Mouse (Mus musculus): ENCODE data around the gene Dmgdh.

Dmgdh gene

DNA sequence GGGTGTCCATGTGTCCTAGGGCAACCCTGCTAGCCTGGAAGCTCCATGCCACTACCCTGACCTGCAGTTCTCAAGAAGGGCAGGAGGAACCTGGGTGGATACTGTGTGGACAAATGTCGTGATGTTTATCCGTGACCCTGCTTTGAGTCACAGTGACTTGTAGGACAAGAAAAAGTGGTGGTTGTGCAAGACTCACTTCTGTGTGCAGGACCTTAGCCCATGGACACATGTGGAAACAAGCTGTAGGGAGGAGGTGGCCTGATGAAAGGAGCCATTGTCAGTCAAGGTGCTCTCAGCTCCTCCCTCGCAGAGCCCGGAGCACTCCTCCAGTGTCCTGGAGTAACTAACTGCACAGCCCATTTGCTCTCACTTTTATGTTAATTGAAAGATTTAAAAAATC lies 31.5 kb downstream of the Dmgdh start:
- in situ Hi-C loops (cut with MboI, MseI), result no loop called here

- in situ Hi-C loops (cut with MboI, MseI), result no loop called here
Measured at GRCm38 (mm10) chr13:93707271-93707670, 33.0 kb downstream of the Dmgdh start.

- in situ Hi-C loops (cut with MboI, MseI), result no loop called here
Measured at GRCm38 (mm10) chr13:93710325-93710724, 36.1 kb downstream of the Dmgdh start.

DNA sequence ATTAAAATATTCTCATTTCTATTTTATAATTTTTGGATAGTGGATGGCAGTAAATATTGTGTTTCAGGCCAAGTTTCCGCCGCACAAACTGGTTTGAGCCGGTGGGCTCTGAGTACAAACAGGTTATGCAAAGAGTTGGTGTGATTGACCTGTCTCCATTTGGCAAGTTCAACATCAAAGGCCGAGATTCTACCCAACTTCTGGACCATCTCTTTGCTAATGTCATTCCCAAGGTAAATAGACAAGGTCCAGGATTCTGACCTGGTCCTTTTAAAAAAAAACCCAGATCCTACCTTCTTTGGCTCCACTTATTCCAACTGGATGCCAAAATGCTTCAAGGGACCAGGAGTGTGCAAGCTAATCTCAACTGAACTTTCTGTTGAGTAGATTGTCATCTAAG lies 37.0 kb downstream of the Dmgdh start:
- in situ Hi-C loops (cut with MboI, MseI), result no loop called here

DNA sequence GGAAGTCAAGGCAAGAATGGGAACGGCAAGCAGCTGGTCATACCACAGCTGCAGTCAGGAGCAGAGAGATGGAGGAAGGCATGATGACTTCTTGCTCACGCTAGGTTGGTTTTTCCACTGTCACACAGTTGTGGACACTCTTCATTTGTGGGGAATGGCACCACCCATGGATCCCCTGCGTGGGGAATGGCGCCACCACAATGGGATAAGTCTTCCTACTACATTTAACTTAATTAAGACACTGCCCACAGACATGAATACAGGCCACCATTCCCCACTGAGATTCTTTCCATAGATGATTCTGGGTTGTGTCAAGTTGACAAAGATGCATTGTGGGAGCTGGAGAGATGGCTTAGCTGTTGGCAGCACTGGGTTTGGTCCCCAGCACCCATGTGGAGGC lies 38.1 kb downstream of the Dmgdh start:
- in situ Hi-C loops (cut with MboI, MseI), result no loop called here

DNA sequence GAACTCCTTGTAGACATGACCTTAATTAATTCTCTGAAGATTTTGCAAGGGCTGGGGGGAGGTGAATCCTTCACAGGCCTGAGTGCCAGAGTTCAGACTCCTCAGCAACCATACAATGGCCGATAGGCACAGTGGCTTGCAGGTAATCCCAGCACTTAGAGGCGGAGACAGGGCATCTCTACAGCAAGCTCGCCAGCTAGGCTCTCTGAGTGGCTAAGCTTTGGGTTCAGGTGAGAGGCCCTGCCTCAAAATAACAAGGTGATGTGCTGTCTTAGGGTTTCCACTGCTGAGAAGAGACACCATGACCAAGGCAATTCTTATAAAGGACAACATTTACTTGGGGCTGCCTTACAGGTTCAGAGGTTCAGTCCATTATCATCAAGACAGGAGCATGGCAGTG lies 39.6 kb downstream of the Dmgdh start:
- in situ Hi-C loops (cut with MboI, MseI), result no loop called here

- in situ Hi-C loops (cut with MboI, MseI), result no loop called here
Measured at GRCm38 (mm10) chr13:93717113-93717512, 42.9 kb downstream of the Dmgdh start.

- in situ Hi-C loops (cut with MboI, MseI), result no loop called here
Measured at GRCm38 (mm10) chr13:93718948-93719347, 44.7 kb downstream of the Dmgdh start.

GRCm38 (mm10) chr13:93721916-93722315 lies 47.7 kb downstream of the Dmgdh start:
- in situ Hi-C loops (cut with MboI, MseI), result no loop called here

DNA sequence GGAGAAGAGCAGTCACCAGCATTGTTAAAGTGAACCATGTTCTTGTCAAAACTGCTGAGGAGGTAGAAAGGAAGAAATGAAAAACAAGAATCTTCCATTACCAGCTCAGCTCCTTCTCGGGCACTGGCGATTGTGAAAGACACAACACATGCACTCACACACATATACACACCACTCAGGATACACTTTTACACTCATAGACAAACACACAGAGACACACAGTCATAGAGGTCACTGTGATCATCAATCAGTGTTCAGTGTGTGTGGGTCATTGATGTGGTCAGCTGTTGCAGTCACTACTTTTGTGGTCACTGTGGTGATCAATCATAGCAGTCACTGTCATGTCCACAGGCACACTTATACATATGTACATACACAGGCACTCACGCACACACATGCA lies 49.2 kb downstream of the Dmgdh start:
- in situ Hi-C loops (cut with MboI, MseI), result no loop called here

DNA sequence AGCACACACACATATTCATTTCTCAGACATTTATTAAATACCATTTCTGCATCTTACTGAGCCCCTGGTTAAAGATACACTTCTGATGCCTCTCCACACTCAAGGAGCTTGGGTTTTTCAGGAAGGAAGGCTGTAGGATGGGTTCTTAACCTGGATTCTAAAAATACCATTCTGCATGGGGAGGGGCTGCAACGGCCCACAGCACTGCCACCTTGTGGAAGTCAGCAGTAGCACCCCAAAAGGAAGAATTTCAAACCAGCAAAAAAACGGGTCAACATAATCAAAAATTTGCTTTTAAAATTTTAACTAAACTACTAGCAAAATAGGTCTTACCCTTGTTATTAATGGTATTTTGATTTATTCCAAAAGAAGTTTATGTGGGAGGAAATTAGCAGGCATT lies 50.0 kb downstream of the Dmgdh start:
- in situ Hi-C loops (cut with MboI, MseI), result no loop called here

DNA sequence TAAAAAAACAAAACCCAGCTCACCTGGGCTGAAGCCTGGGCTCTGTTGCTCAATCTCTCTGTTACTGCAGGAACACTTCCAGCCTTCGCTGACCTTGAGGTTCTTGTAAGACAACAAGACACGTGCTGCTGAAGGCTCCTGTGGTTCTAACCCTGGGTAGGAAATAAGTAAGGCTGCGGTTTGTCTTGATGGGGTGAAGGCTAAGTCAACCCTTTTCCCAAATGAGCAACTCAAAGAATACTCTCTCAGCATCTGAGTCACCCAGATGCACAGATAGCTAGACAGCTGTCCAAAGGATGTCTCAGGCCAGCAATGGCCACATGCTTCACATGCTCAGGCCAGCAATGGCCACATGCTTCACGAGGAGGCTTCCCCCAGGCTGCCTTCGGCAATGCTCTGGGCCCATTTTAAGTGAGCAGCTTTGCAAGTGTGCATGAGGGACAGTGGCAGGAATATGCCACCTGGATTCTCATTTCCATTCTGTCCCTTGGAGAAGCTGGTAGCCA lies 61.0 kb downstream of the Dmgdh start:
- in situ Hi-C loops (cut with MboI, MseI), result no loop called here

DNA sequence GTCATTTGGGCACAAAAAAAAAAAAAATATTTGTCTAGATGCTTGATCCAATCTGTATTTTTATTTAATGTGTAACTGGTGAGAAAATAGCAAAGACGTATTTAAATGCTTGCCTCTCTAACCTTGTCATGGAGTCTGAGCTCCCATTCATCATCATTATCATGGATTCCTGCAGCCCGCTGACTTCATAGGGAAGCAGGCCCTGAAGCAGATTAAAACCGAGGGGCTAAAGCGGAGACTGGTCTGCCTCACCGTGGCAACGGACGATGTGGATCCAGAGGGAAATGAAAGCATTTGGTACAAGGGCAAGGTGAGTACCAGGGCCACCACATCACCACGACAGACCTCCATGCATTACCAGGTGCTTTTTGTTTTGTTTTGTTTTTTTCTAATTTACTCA lies 69.9 kb downstream of the Dmgdh start:
- in situ Hi-C loops (cut with MboI, MseI), result no loop called here

GRCm38 (mm10) chr13:93752597-93753400 lies 78.6 kb downstream of the Dmgdh start:
- in situ Hi-C loops (cut with MboI, MseI), result loop anchor here (10.0 to 25.0 kb wide), 2 partner anchors 498 to 1010 kb away; no protein-coding TSS in a partner anchor

DNA sequence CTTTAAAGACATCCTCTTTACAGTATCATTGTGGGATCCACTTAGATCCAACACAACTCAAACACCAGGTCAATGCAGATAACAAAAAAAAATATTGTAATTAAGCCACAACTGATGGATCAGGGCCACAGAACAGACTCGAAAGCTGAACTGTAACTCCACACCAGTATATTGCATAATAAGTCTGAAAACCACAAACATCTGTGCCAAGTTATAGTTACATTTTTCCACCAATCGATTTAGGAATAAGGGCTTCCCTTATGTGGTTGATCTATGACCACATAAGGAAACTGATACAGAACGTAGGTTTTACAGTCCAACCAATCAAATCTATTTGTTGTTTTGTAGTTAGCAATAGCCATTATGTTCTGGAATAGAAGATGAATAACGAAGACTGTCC lies 80.9 kb downstream of the Dmgdh start:
- in situ Hi-C loops (cut with MboI, MseI), result loop anchor here (10.0 to 25.0 kb wide), 2 partner anchors 500 to 1007 kb away; no protein-coding TSS in a partner anchor

- in situ Hi-C loops (cut with MboI, MseI), result loop anchor here (10.0 to 25.0 kb wide), 2 partner anchors 502 to 1006 kb away; no protein-coding TSS in a partner anchor
Measured at GRCm38 (mm10) chr13:93756674-93757073, 82.4 kb downstream of the Dmgdh start.

- in situ Hi-C loops (cut with MboI, MseI), result loop anchor here (10.0 to 25.0 kb wide), 2 partner anchors 503 to 1005 kb away; no protein-coding TSS in a partner anchor
Measured at GRCm38 (mm10) chr13:93757514-93757913, 83.3 kb downstream of the Dmgdh start.

DNA sequence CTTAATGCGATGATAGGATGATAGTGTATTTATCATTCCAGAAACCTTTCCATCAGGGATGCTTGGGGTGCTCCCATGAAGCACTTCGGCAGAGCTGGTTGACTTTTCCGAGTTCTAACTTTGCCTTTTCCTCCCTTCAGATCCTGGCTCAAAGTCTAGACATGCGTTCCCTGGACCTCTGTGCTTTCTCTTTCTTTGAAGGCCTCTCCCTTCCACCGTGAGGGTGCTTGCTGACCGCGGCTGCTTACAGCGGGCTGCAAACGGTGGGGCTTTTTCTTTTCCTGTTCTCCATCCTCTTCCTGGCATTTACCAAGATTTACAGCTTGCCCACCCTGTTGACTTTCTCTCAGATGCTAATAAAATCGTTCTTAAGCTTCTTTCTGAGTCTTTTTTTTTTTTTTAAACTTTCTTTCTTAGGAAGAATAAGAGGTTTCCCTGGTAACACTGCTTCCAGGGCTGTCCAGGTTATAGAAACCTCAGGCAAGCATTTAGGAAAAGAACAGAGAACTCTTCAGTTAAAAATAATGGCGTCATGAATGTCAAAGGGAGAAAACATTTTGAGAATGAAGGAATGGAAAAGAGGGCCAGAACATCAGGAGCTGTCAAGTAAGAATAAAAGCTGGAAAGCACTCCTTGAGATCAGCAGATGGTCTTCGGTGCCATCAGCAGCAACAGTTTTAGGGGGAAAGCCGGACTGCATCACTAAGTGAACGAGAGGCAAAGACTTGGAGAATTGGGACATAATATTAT lies 84.1 kb downstream of the Dmgdh start:
- in situ Hi-C loops (cut with MboI, MseI), result loop anchor here (10.0 to 25.0 kb wide), 2 partner anchors 504 to 1004 kb away; no protein-coding TSS in a partner anchor

GRCm38 (mm10) chr13:93761831-93762230 lies 87.6 kb downstream of the Dmgdh start:
- in situ Hi-C loops (cut with MboI, MseI), result loop anchor here (25.0 kb wide), 1 partner anchor 1000 kb away; no protein-coding TSS in a partner anchor

- in situ Hi-C loops (cut with MboI, MseI), result loop anchor here (25.0 kb wide), 1 partner anchor 999 kb away; no protein-coding TSS in a partner anchor
Measured at GRCm38 (mm10) chr13:93762879-93763278, 88.6 kb downstream of the Dmgdh start.

DNA sequence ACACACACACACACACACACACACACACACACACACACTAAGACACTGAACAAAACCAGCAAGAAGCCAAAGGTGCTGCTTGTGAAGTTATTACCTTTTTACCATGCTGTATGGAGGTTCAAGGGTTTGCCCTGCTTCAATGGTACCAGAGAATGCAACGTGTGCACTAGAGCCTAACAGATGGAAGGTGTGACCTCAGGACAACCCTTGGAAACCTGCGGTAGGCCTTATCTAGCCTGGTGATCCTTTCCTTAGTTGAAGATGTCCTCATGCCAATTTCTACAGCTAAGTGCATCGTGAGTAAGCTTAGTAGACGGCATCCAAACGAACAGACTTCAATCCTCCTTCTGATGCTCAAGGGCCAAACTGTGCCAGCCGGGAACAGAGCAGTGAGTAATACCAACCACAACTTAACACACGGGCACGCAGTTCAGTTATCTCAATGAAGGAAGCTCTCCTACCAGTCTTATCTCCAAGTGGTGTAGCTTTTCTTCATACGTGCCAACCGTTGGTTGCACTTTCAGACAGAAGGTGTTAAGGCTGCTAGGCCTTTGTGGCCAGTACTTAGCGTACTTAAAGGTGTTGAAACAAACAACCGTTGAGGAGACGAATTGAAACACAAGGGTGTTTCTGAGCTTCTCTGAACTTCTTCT lies 90.2 kb downstream of the Dmgdh start:
- in situ Hi-C loops (cut with MboI, MseI), result loop anchor here (25.0 kb wide), 1 partner anchor 998 kb away; no protein-coding TSS in a partner anchor
